Comparison of ENCODE assay signal across 7 mouse cellular contexts in the genomic region with DNA sequence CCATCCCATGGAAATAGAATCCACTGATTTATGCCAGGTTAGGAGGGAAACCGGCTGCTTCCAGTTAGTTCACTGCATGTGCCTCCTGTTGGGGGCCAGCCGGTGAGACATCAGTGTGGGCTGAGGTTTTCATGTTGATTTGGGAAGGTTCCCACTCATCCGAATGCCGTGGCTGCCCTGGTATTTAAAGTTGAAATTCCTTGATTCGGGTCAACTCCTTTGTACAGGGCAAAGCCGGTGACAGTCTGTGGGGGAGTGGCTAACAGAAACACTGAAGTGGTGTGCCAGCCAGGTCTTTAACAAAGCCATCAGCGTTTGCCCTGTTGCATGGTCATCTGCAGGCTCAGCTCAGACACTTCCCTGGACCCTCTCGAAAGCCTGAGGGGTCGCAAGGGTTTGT. TPM values are rescaled to one million over a fixed set of nuclear protein-coding genes. Genes with fewer than 3 reads are reported as not detected.
DNase-seq lines count a peak whose midpoint lies in the region; ATAC-seq lines count a peak whose summit lies in the region.

No protein-coding gene starts in this region.

- H3K4me3 ChIP-seq in midbrain, embryonic 12.5 days: no peak overlapping the region

- peaks cover 78% of the 10 kb centered on the region for H3K27me3 ChIP-seq in midbrain, embryonic 12.5 days

- H3K4me1 ChIP-seq in midbrain, embryonic 12.5 days: peaks cover 27% of the 10 kb centered on the region

- H3K4me2 ChIP-seq in midbrain, embryonic 12.5 days (replicated peaks): 0 out of 2 replicates have a peak overlapping the region, but pooled peaks have one; percentile 2

- no peak overlapping the region for H3K9ac ChIP-seq in midbrain, embryonic 12.5 days (replicated peaks)

- intact Hi-C loops in left cerebral cortex, postnatal 14 days (cut with DNase I): no loop called here

- H3K36me3 ChIP-seq in midbrain, embryonic 12.5 days: no peaks in the 10 kb centered on the region

- WGBS in midbrain, embryonic 12.5 days: 13% methylated on average over 9 of the region's 9 CpGs

- peak; percentile 89 for DNase-seq in Muller cell, postnatal 12 days (ENCODE audit: inconsistent ontology term)
- DNase-seq in embryo, embryonic 10 days (ENCODE audit: low spot score): peak; percentile 70
- peak; percentile 71 for DNase-seq in kidney, adult 11 months
- no peak for DNase-seq in left cerebral cortex, adult 8-10 months (ENCODE audit: low spot score in 2 of 2)
- DNase-seq in left cerebral cortex, postnatal 14 days (ENCODE audit: low spot score in 2 of 2): no peak

- no peak overlapping the region for H3K27ac ChIP-seq in midbrain, embryonic 12.5 days (replicated peaks)

- H3K9me3 ChIP-seq in midbrain, embryonic 12.5 days: peaks cover 5% of the 10 kb centered on the region; the same call in 1 of the 2 replicates

- no peak for ATAC-seq in midbrain, embryonic 12.5 days (ENCODE audit: low FRiP score, low read depth)
- ATAC-seq in monocyte, adult 5-6 weeks (replicated peaks; ENCODE audit: insufficient number of reproducible peaks, low FRiP score, low TSS enrichment, poor library complexity, severe bottlenecking): no peak

RNA-seq across cellular contexts. Expression of a gene that starts 41.6 kb away (rescaled TPM):
- 0.87 TPM in 1 of 2 replicates, not detected in the other for polyA plus RNA-seq in midbrain, embryonic 12.5 days (2016; fragmentation: Nextera tagmentation; extraction: Ambion mirVana)
- total RNA-seq in left cerebral cortex, adult 8-10 months (2022): not detected
- not detected for total RNA-seq in left cerebral cortex, postnatal 14 days (2021)
- 1.6 TPM in 1 of 3 replicates, not detected in the others for total RNA-seq in monocyte, adult 5-6 weeks (2017)

Comparison
In these comparisons a context has a peak if more than half of its experiments do, and no peak if none do; other contexts are left out.
1. DNase-seq: peak in Muller cell, postnatal 12 days (single experiment), embryo, embryonic 10 days (single experiment) and kidney, adult 11 months (single experiment); none in left cerebral cortex, adult 8-10 months (0 of 2) and left cerebral cortex, postnatal 14 days (0 of 2).